Mouse (Mus musculus): ENCODE measurements around the gene Acyp2.

DNA sequence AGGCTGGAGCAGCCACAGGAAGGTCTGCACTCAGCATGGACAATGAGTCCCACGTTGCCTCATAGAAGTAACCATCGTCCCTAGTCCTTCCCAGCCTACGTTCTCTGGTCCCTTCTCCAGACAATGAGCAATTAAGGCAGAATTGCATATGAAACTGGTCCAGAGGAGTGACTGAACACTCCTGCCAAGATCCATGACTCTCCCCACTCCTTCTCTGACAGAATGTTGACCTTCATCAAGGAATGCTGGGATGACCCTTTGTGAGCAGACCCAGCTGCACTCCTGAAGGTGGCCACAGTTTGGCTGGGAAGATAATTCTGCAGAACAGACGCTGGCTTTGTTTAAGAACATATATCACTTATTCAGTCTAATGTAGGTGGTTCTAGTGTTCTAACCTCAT, 166.1 kb downstream of the Acyp2 start:
- no peak for TF ChIP-seq POLR2A (IDR thresholded peaks at IDR 0.05; ENCODE audit: insufficient read depth, low read depth, low read length)
- TF ChIP-seq CTCF (IDR thresholded peaks at IDR 0.05), result no peak

Measured in heart, adult 2 months (tissue).